Mouse (Mus musculus): ENCODE measurements around the gene Cadm2. TPM values are rescaled to one million over a fixed set of nuclear protein-coding genes. Genes with fewer than 3 reads are reported as not detected.
A peak's percentile ranks its signal among the peaks of the same experiment; 100 is the strongest.

The Cadm2 gene
- polyA plus RNA-seq, 2 experiments, result 2.8 to 3.8 TPM

DNA sequence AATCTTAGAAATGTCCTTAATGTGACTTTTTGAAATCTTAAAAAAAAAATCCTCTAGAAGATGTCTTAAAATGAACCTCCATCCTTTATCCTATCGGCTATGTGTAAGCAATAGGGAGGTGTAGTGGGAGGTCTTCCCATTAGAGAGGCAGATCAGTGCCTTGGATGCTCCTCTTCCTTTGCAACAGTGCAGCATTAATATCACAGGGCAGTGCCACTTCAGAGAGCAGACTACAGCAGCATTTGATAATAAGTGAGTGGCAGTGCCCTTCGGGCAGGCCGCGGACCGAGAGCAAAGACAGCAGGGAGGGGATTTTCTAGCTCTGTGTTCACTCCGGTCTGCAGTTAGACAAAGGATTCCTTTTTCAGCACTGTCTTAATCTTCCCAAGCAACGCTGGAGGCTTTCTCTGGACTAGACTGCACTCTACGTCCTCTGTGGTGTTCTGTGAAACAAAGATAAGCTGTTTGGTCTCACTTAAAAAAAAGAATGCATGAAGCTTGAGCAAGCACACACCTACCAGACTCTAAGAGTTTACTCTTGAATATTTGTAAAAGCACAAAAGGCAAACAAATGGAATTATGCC is 514.1 kb downstream of the Cadm2 start:
- no peaks in the 10 kb centered on the region for H3K4me1 ChIP-seq (ENCODE audit: control insufficient read depth, insufficient read depth, low read length)
- 87% methylated on average over 8 of the region's 8 CpGs for WGBS
- H3K9me3 ChIP-seq (ENCODE audit: control insufficient read depth, low read length), result no peaks in the 10 kb centered on the region
- H3K36me3 ChIP-seq (ENCODE audit: control insufficient read depth, insufficient read depth, low read length), result no peaks in the 10 kb centered on the region
- DNase-seq (ENCODE audit: low spot score) (no peak), ATAC-seq (ENCODE audit: low FRiP score, low read depth) (no peak)
- no peaks in the 10 kb centered on the region for H3K27me3 ChIP-seq (ENCODE audit: control insufficient read depth, insufficient read depth, low read length)
- no peak overlapping the region for H3K9ac ChIP-seq (ENCODE audit: low read depth, low read length, severe bottlenecking)
- no peak overlapping the region for H3K4me2 ChIP-seq (replicated peaks; ENCODE audit: low read depth, low read length, severe bottlenecking)
- no peak overlapping the region for H3K4me3 ChIP-seq (replicated peaks; ENCODE audit: low read length)
- TF ChIP-seq POLR2A (IDR thresholded peaks at IDR 0.05; ENCODE audit: borderline replicate concordance, extremely low read depth, insufficient read depth, insufficient read length), result no peak
- no peak overlapping the region for H3K27ac ChIP-seq (replicated peaks; ENCODE audit: low read depth, low read length)

DNA sequence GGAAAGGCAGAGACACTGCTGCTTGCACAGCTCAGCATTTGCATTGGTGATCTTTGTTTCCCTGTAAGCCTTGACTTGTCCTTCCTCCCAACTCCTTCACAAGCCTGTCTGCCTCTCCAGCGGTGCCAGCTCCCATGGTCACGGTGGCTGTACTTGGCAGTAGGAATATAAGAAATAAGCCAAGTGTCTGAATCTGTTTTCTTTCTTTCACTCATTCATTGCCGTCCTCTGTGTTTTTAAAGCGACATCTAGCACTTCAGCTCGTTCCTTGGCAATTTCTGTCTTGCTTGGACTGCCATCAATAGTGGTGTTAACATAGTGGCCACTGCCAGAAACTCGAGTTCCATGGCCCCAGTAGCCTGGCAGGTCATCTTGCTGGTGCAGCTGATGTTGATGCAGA is 524.0 kb downstream of the Cadm2 start:
- 75% methylated on average over 6 of the region's 6 CpGs for WGBS
- DNase-seq (ENCODE audit: low spot score) (no peak), ATAC-seq (ENCODE audit: low FRiP score, low read depth) (no peak)
- H3K9ac ChIP-seq (ENCODE audit: low read depth, low read length, severe bottlenecking), result no peak overlapping the region
- H3K4me2 ChIP-seq (replicated peaks; ENCODE audit: low read depth, low read length, severe bottlenecking), result no peak overlapping the region
- no peak overlapping the region for H3K4me3 ChIP-seq (replicated peaks; ENCODE audit: low read length)
- H3K4me1 ChIP-seq (ENCODE audit: control insufficient read depth, insufficient read depth, low read length), result no peaks in the 10 kb centered on the region
- no peaks in the 10 kb centered on the region for H3K9me3 ChIP-seq (ENCODE audit: control insufficient read depth, low read length)
- no peaks in the 10 kb centered on the region for H3K27me3 ChIP-seq (ENCODE audit: control insufficient read depth, insufficient read depth, low read length)
- TF ChIP-seq POLR2A (IDR thresholded peaks at IDR 0.05; ENCODE audit: borderline replicate concordance, extremely low read depth, insufficient read depth, insufficient read length), result no peak
- H3K27ac ChIP-seq (replicated peaks; ENCODE audit: low read depth, low read length), result no peak overlapping the region
- H3K36me3 ChIP-seq (ENCODE audit: control insufficient read depth, insufficient read depth, low read length), result no peaks in the 10 kb centered on the region

DNA sequence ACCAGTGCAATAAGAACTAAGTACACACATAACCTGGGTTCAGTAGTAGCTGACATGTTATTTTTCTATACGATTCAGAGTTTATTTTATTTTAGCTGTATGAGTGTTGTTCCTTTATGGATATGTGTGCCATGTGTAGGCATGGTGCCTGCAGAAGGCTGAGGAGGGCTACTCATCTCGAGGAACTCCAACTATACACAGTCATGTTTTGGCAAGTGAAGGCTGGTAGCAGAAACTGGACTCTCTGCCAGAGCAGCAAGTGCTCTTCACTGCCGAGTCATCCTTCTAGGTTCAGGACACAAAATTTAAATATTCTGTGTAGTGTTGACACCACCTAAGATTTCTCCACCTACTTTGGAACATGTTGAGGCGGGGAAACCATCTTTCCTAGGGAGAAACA is 524.8 kb downstream of the Cadm2 start:
- no peaks in the 10 kb centered on the region for H3K4me1 ChIP-seq (ENCODE audit: control insufficient read depth, insufficient read depth, low read length)
- H3K4me2 ChIP-seq (replicated peaks; ENCODE audit: low read depth, low read length, severe bottlenecking), result no peak overlapping the region
- no peak for ATAC-seq (ENCODE audit: low FRiP score, low read depth)
- no peaks in the 10 kb centered on the region for H3K27me3 ChIP-seq (ENCODE audit: control insufficient read depth, insufficient read depth, low read length)
- 89% methylated on average over 4 of the region's 4 CpGs for WGBS
- H3K36me3 ChIP-seq (ENCODE audit: control insufficient read depth, insufficient read depth, low read length), result no peaks in the 10 kb centered on the region
- DNase-seq (ENCODE audit: low spot score), result no peak
- H3K9ac ChIP-seq (ENCODE audit: low read depth, low read length, severe bottlenecking), result no peak overlapping the region
- no peak overlapping the region for H3K27ac ChIP-seq (replicated peaks; ENCODE audit: low read depth, low read length)
- no peak for TF ChIP-seq POLR2A (IDR thresholded peaks at IDR 0.05; ENCODE audit: borderline replicate concordance, extremely low read depth, insufficient read depth, insufficient read length)
- no peak overlapping the region for H3K4me3 ChIP-seq (replicated peaks; ENCODE audit: low read length)
- no peaks in the 10 kb centered on the region for H3K9me3 ChIP-seq (ENCODE audit: control insufficient read depth, low read length)

DNA sequence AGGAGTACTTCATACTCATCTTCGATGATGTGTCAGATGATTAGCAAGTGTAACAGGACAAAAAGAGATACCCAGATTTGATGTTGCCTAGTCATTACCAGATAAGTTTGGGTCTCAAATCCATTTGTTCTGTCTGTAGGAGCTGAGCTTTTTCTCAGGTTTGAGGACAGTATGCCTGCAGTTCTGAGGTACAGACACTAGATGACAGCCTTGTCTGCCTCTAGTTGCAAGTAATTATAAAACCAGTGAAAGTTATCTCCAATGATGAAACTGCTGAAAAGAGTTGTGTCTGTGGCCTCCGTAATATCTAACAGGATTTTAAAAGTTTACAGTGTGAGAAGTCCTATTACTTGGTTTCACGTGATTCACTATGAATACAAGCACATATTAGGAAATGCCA is 531.0 kb downstream of the Cadm2 start:
- no peaks in the 10 kb centered on the region for H3K27me3 ChIP-seq (ENCODE audit: control insufficient read depth, insufficient read depth, low read length)
- no peaks in the 10 kb centered on the region for H3K9me3 ChIP-seq (ENCODE audit: control insufficient read depth, low read length)
- peak; percentile 43 for DNase-seq (ENCODE audit: low spot score)
- H3K27ac ChIP-seq (replicated peaks; ENCODE audit: low read depth, low read length), result no peak overlapping the region
- H3K4me3 ChIP-seq (replicated peaks; ENCODE audit: low read length), result no peak overlapping the region
- no peak for ATAC-seq (ENCODE audit: low FRiP score, low read depth)
- H3K4me2 ChIP-seq (replicated peaks; ENCODE audit: low read depth, low read length, severe bottlenecking), result no peak overlapping the region
- H3K36me3 ChIP-seq (ENCODE audit: control insufficient read depth, insufficient read depth, low read length), result no peaks in the 10 kb centered on the region
- 65% methylated on average over 3 of the region's 3 CpGs for WGBS
- H3K9ac ChIP-seq (ENCODE audit: low read depth, low read length, severe bottlenecking), result no peak overlapping the region
- no peaks in the 10 kb centered on the region for H3K4me1 ChIP-seq (ENCODE audit: control insufficient read depth, insufficient read depth, low read length)
- no peak for TF ChIP-seq POLR2A (IDR thresholded peaks at IDR 0.05; ENCODE audit: borderline replicate concordance, extremely low read depth, insufficient read depth, insufficient read length)

DNA sequence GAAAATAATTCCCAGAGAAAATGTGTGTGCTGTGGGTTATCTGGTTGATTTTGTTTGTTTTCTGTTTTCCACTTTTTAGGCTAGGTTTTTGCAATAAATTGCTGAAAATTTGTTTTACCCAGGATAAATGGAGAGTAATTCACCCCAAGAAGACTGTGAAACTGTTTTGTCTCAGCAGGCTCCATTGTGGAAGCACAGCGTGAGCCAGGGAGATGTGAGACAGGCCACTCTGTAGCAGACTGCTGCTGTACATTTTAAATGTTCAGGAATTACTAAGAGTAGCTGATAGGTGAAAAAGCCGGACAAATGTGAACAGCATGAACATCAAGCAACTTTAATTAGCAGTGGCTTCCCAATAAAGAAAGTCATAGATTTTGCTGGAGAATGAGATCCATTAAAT is 541.4 kb downstream of the Cadm2 start:
- Histone ChIP-seq H3K4me1 (ENCODE audit: control insufficient read depth, insufficient read depth, low read length) (no peaks in the 10 kb centered on the region), H3K36me3 (ENCODE audit: control insufficient read depth, insufficient read depth, low read length) (no peaks in the 10 kb centered on the region), H3K27ac (replicated peaks; ENCODE audit: low read depth, low read length) (no peak overlapping the region), H3K4me3 (replicated peaks; ENCODE audit: low read length) (no peak overlapping the region), H3K9me3 (ENCODE audit: control insufficient read depth, low read length) (no peaks in the 10 kb centered on the region), H3K4me2 (replicated peaks; ENCODE audit: low read depth, low read length, severe bottlenecking) (no peak overlapping the region), H3K27me3 (ENCODE audit: control insufficient read depth, insufficient read depth, low read length) (no peaks in the 10 kb centered on the region), H3K9ac (ENCODE audit: low read depth, low read length, severe bottlenecking) (no peak overlapping the region)
- no peak for TF ChIP-seq POLR2A (IDR thresholded peaks at IDR 0.05; ENCODE audit: borderline replicate concordance, extremely low read depth, insufficient read depth, insufficient read length)
- DNase-seq (ENCODE audit: low spot score) (no peak), ATAC-seq (ENCODE audit: low FRiP score, low read depth) (no peak)
- 75% methylated on average over 2 of the region's 2 CpGs for WGBS
